Mouse (Mus musculus): Measurements from ENCODE around the gene Ampd3. TPM values are rescaled to one million over a fixed set of nuclear protein-coding genes. Genes with fewer than 3 reads are reported as not detected.

The Ampd3 gene
- polyA plus RNA-seq, 1 experiment from 2014 or later, result 1.4 TPM

DNA sequence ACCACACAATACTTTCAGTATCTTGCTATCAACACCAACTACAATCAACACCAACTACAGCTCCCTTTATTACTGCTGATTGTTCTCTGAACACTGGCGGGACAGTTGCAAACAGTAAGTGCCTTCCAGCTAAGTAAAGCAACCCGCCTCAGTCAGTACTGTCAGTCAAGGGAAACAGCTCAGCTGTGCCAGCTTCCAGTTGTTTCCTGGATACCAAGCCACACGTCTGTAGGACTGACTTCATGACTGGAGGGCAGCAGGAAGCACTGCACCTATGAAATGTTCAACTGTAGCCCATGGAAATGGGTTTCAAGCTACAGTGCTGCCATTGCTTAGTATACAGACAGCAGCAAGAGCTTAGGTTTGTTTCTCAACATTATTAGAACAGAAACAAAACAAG, 66.5 kb downstream of the Ampd3 start:
- Histone ChIP-seq H3K4me1 (replicated peaks) (no peaks in the 10 kb centered on the region), H3K36me3 (peaks cover 15% of the 10 kb centered on the region), H3K27me3 (no peaks in the 10 kb centered on the region), H3K4me2 (no peak overlapping the region), H3K9me3 (no peaks in the 10 kb centered on the region), H3K9ac (replicated peaks) (no peak overlapping the region), H3K4me3 (replicated peaks) (no peak overlapping the region), H3K27ac (no peak overlapping the region)
- 56% methylated on average over 3 of the region's 3 CpGs for WGBS
- no peak for ATAC-seq (ENCODE audit: insufficient number of reproducible peaks, insufficient read depth, low FRiP score, low TSS enrichment, low read depth)

- WGBS, result 77% methylated on average over 4 of the region's 4 CpGs
- Histone ChIP-seq H3K9ac (replicated peaks) (no peak overlapping the region), H3K9me3 (no peaks in the 10 kb centered on the region), H3K36me3 (no peaks in the 10 kb centered on the region), H3K4me2 (no peak overlapping the region), H3K4me1 (replicated peaks) (peaks cover 6% of the 10 kb centered on the region), H3K27ac (no peak overlapping the region), H3K4me3 (replicated peaks) (no peak overlapping the region), H3K27me3 (no peaks in the 10 kb centered on the region)
- no peak for ATAC-seq (ENCODE audit: insufficient number of reproducible peaks, insufficient read depth, low FRiP score, low TSS enrichment, low read depth)
Observed at GRCm38 (mm10) chr7:110840332-110840731, 72.3 kb downstream of the Ampd3 start.

DNA sequence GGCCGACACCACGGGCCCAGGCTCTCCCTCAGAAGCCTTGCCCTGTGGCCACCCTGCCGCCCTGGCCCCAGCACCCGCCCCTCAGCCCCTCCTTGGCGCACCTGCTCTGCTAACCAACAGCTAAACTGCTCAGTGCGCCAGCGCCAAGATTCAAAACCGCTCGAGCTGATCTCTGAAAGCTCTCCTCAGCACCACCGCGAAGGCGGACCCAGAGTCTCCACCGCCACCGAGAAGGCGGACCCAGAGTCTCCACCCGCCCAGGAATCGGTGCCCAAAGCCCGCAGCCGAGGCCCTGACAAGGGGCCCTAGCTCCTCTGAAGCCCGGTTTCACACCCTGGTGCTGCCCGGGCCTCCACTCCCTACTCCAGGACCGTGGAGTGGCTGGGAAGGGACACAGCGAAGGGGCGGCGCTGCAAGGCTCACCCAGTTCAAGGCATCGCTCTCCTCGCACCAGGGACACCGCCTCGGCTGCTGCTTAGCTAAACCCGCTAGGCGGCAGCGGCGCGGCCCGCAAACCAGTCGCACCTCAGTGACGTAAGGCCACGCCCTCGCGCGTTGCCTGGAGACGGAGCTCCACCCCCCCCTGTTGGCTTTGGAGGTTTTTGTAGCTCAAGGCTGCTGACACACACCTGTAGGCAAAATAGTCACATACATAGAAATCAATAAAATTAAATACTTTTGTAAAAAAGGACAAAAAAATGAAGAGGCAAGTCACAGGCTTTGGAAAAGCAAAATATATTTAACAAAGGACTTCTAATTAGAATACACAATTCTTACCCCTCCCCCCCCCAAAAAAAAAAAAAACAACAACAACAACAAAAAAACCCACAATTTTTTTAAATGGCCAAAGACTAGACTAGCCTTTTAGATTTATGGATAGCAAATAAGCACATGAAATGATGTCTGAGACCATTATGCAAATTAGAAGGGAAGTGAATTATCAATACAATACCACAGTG, 76.2 kb downstream of the Ampd3 start, which contains the start of gene Rnf141:
TSS of gene Rnf141 (minus strand) at position 542 of the 959 bp plus-strand sequence.
- peak within 1 kb of the TSS; percentile 73 for H3K4me3 ChIP-seq (replicated peaks)
- no peaks in the 10 kb centered on the region for H3K27me3 ChIP-seq
- peak within 1 kb of the TSS; percentile 90 for H3K27ac ChIP-seq
- H3K36me3 ChIP-seq, result no peaks in the 10 kb centered on the region
- ATAC-seq (ENCODE audit: insufficient number of reproducible peaks, insufficient read depth, low FRiP score, low TSS enrichment, low read depth), result peak; percentile 96
- WGBS, result under 1% methylated on average over 42 of the region's 42 CpGs
- peak within 1 kb of the TSS; percentile 84 for H3K4me2 ChIP-seq
- H3K4me1 ChIP-seq (replicated peaks), result peaks cover 6% of the 10 kb centered on the region
- H3K9ac ChIP-seq (replicated peaks), result peak within 1 kb of the TSS; percentile 79
- 0 out of 2 replicates have a peak, but pooled peaks cover 6% of the 10 kb centered on the region for H3K9me3 ChIP-seq

GRCm38 (mm10) chr7:110847321-110847720, 79.3 kb downstream of the Ampd3 start:
- Histone ChIP-seq H3K27ac (no peak overlapping the region), H3K4me2 (no peak overlapping the region), H3K4me3 (replicated peaks) (no peak overlapping the region), H3K4me1 (replicated peaks) (peaks cover 9% of the 10 kb centered on the region), H3K27me3 (no peaks in the 10 kb centered on the region), H3K9ac (replicated peaks) (no peak overlapping the region), H3K36me3 (no peaks in the 10 kb centered on the region), H3K9me3 (0 out of 2 replicates have a peak, but pooled peaks cover 6% of the 10 kb centered on the region)
- ATAC-seq (ENCODE audit: insufficient number of reproducible peaks, insufficient read depth, low FRiP score, low TSS enrichment, low read depth), result no peak
- 80% methylated on average over 2 of the region's 2 CpGs for WGBS

DNA sequence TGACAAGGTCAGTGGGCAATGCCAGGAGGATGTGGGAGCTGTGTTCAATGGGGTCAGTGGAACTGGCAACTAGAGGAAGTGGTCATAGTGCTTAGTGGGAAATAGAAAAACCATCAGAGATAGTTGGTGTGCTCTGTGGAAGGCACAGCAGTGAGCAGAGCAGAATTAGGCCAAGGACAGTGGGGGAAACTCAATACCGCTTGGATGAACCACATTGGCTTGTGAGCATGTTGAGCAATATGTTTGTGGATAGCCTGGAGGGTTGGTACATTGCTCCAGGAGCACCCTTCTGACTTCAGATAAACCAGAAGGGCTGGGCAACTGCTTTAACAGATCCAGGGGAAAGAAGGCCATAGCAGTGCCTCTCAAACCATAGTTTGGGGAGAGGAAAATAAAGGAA, 80.4 kb downstream of the Ampd3 start:
- Histone ChIP-seq H3K27me3 (no peaks in the 10 kb centered on the region), H3K4me3 (replicated peaks) (no peak overlapping the region), H3K4me1 (replicated peaks) (peaks cover 7% of the 10 kb centered on the region), H3K27ac (no peak overlapping the region), H3K4me2 (no peak overlapping the region), H3K36me3 (no peaks in the 10 kb centered on the region), H3K9me3 (0 out of 2 replicates have a peak, but pooled peaks cover 6% of the 10 kb centered on the region), H3K9ac (replicated peaks) (no peak overlapping the region)
- ATAC-seq (ENCODE audit: insufficient number of reproducible peaks, insufficient read depth, low FRiP score, low TSS enrichment, low read depth), result no peak
- WGBS, result 100% methylated on average over 1 of the region's 1 CpGs

DNA sequence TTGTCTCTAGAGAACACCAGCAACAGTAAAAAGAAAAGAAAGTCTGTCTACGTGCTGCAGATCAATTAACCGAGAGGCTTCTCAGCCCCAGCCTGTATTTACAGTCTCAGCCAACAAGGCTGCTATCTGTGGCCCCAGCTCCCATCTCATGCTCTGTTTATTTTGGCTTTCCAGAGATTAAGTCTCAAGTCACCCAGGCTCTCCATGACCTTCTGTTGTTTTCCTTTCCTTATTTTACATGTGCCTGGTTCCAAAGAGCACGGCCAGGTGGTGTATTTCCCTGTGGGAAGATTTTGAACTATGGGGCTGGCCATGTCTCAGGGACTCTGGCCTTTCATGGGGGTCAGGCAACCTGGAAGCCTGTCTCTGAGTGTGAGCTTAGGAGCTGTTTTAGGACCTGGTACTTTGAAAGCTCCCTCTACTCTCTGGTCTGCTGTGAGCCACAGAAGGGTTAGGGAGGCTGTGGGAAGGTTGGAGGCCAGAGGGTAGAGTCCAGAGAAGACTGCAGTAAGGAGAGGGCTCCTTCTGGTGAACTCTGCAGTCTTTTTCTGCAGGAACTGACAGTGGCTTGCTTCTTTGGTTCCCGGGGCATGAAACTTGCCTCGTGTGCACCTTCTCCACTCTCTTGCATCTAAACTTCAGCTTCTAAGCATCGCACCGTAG, 83.7 kb downstream of the Ampd3 start:
- no peak overlapping the region for H3K9ac ChIP-seq (replicated peaks)
- ATAC-seq (ENCODE audit: insufficient number of reproducible peaks, insufficient read depth, low FRiP score, low TSS enrichment, low read depth), result no peak
- no peaks in the 10 kb centered on the region for H3K36me3 ChIP-seq
- 0 out of 2 replicates have a peak, but pooled peaks cover under 1% of the 10 kb centered on the region for H3K9me3 ChIP-seq
- H3K4me1 ChIP-seq (replicated peaks), result 0 out of 2 replicates have a peak, but pooled peaks cover 3% of the 10 kb centered on the region
- WGBS, result 70% methylated on average over 7 of the region's 7 CpGs
- no peak overlapping the region for H3K4me3 ChIP-seq (replicated peaks)
- no peaks in the 10 kb centered on the region for H3K27me3 ChIP-seq
- no peak overlapping the region for H3K4me2 ChIP-seq
- no peak overlapping the region for H3K27ac ChIP-seq

- H3K36me3 ChIP-seq, result no peaks in the 10 kb centered on the region
- no peak overlapping the region for H3K4me2 ChIP-seq
- H3K4me1 ChIP-seq (replicated peaks), result 0 out of 2 replicates have a peak, but pooled peaks cover 3% of the 10 kb centered on the region
- no peak for ATAC-seq (ENCODE audit: insufficient number of reproducible peaks, insufficient read depth, low FRiP score, low TSS enrichment, low read depth)
- H3K9ac ChIP-seq (replicated peaks), result no peak overlapping the region
- no peaks in the 10 kb centered on the region for H3K9me3 ChIP-seq
- WGBS, result 65% methylated on average over 10 of the region's 10 CpGs
- no peak overlapping the region for H3K4me3 ChIP-seq (replicated peaks)
- H3K27ac ChIP-seq, result no peak overlapping the region
- H3K27me3 ChIP-seq, result no peaks in the 10 kb centered on the region
Observed at GRCm38 (mm10) chr7:110853611-110854010, 85.6 kb downstream of the Ampd3 start.

GRCm38 (mm10) chr7:110854519-110854918, 86.5 kb downstream of the Ampd3 start:
- Histone ChIP-seq H3K27ac (no peak overlapping the region), H3K9me3 (no peaks in the 10 kb centered on the region), H3K4me1 (replicated peaks) (0 out of 2 replicates have a peak, but pooled peaks cover 3% of the 10 kb centered on the region), H3K27me3 (no peaks in the 10 kb centered on the region), H3K4me3 (replicated peaks) (no peak overlapping the region), H3K36me3 (no peaks in the 10 kb centered on the region), H3K9ac (replicated peaks) (no peak overlapping the region), H3K4me2 (no peak overlapping the region)
- WGBS, result 66% methylated on average over 3 of the region's 3 CpGs
- ATAC-seq (ENCODE audit: insufficient number of reproducible peaks, insufficient read depth, low FRiP score, low TSS enrichment, low read depth), result no peak

GRCm38 (mm10) chr7:110854927-110855546, 87.0 kb downstream of the Ampd3 start:
- Histone ChIP-seq H3K9me3 (no peaks in the 10 kb centered on the region), H3K4me1 (replicated peaks) (0 out of 2 replicates have a peak, but pooled peaks cover 3% of the 10 kb centered on the region), H3K27me3 (no peaks in the 10 kb centered on the region), H3K27ac (no peak overlapping the region), H3K4me3 (replicated peaks) (no peak overlapping the region), H3K36me3 (no peaks in the 10 kb centered on the region), H3K4me2 (no peak overlapping the region), H3K9ac (replicated peaks) (no peak overlapping the region)
- 81% methylated on average over 8 of the region's 8 CpGs for WGBS
- ATAC-seq (ENCODE audit: insufficient number of reproducible peaks, insufficient read depth, low FRiP score, low TSS enrichment, low read depth), result no peak

DNA sequence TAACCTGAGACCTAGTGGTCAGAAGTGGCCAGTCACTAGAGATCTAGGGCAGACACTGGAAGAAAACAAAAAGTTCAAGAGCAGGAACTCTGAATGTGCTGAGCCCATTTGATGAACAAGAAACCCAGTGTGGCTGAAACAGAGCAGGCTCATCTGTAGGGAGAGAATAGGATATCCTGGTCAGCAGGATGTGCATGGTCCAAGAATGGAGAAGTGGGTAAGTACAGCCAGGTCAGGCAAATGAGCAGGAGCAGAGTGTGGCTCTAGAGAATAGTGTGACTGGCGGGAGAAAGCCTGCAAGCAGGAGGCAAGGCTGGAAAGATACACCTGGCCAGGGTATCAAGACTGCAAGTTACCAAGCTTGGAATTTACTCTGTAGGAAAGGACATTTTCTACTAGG, 87.6 kb downstream of the Ampd3 start:
- Histone ChIP-seq H3K4me1 (replicated peaks) (0 out of 2 replicates have a peak, but pooled peaks cover 5% of the 10 kb centered on the region), H3K27ac (no peak overlapping the region), H3K9me3 (no peaks in the 10 kb centered on the region), H3K27me3 (no peaks in the 10 kb centered on the region), H3K4me2 (no peak overlapping the region), H3K4me3 (replicated peaks) (no peak overlapping the region), H3K36me3 (no peaks in the 10 kb centered on the region), H3K9ac (replicated peaks) (no peak overlapping the region)
- WGBS, result 67% methylated on average over 1 of the region's 1 CpGs
- ATAC-seq (ENCODE audit: insufficient number of reproducible peaks, insufficient read depth, low FRiP score, low TSS enrichment, low read depth), result no peak

DNA sequence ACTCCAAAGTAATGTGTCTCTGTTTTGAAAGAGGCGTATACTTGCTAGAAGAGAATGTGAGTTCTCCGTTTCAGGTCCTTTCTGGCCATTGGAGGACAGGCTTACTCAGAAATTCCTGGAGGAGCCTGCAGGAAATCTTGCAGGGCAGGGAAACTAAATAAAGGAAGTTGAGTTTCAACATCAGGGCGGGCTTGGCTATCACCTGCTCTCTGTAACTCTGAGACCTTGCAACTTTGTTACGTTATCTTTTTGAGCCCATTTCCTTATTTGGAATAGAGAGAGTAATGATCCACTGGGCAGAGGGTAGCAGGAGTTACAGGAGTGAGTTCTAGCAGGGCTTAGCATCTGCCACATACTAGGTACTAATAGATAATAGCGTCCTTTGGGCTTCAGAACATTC, 92.1 kb downstream of the Ampd3 start:
- 56% methylated on average over 5 of the region's 5 CpGs for WGBS

More for the DNA sequence above, 92.1 kb downstream of the Ampd3 start:
- H3K27me3 ChIP-seq, result no peaks in the 10 kb centered on the region
- no peak overlapping the region for H3K9ac ChIP-seq (replicated peaks)
- no peaks in the 10 kb centered on the region for H3K36me3 ChIP-seq
- no peak for ATAC-seq (ENCODE audit: insufficient number of reproducible peaks, insufficient read depth, low FRiP score, low TSS enrichment, low read depth)
- no peak overlapping the region for H3K4me3 ChIP-seq (replicated peaks)
- no peak overlapping the region for H3K27ac ChIP-seq
- no peaks in the 10 kb centered on the region for H3K9me3 ChIP-seq
- no peak overlapping the region for H3K4me2 ChIP-seq
- H3K4me1 ChIP-seq (replicated peaks), result 0 out of 2 replicates have a peak, but pooled peaks cover 6% of the 10 kb centered on the region
